Mouse (Mus musculus): Measurements from ENCODE around the gene Cic.

DNA sequence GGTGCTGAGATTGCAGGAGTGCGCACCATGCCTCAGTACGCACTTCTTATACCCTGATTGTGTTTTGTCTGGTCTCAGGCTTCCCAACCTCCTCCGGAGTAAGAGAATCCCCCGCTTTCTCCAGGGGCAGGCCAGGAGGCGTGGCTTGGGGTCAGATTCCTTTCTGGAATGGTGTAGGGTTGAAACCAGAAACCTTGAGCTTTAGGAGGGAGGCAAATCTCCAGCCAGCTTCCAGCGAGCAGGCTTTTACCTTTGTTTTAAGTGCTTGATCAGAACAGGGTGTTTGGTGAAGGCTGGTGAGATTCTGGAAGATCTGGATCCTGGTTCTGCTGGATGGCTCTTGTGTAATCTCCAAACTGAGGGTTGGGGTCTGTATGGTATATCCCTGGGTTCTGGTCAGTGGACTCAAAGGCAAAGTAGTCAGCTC is 54.6 kb downstream of the Cic start:
- TF ChIP-seq EP300 (IDR thresholded peaks at IDR 0.05; ENCODE audit: insufficient read depth, low read depth, low read length): no peak
- no peak for TF ChIP-seq CTCF (IDR thresholded peaks at IDR 0.05; ENCODE audit: low read depth, low read length)
